Mouse (Mus musculus) E14TG2a.4 (cell line): ENCODE measurements around the gene Bcl11b.

ENCODE experiments used
- H3K27me3 ChIP-seq: 2 replicates; pipeline ENCODE4 v1.6.1; 2014; ENCODE audit warnings: low read length, control low read depth; ENCODE audit not compliant: insufficient read depth
- H3K36me3 ChIP-seq: 2 replicates; pipeline ENCODE4 v1.6.1; 2014; ENCODE audit warnings: low read length, control low read depth; ENCODE audit not compliant: insufficient read depth
- H3K4me1 ChIP-seq: replicated peaks from 2 replicates; pipeline ENCODE4 v1.6.1; 2014; ENCODE audit warnings: low read depth, low read length, control low read depth
- H3K4me3 ChIP-seq: replicated peaks from 2 replicates; pipeline ENCODE4 v1.5.1; 2014; ENCODE audit warnings: mild to moderate bottlenecking, low read length
- H3K9me3 ChIP-seq: 2 replicates; pipeline ENCODE4 v1.6.1; 2014; ENCODE audit warnings: low read length, control low read depth
- CTCF ChIP-seq: conservative IDR thresholded peaks from 2 replicates; pipeline ENCODE4 v1.5.1; 2014; ENCODE audit warnings: low read length
- NANOG ChIP-seq: IDR thresholded peaks from 2 replicates; pipeline ENCODE4 v1.6.1; 2014; ENCODE audit warnings: borderline replicate concordance, low read length, mixed read lengths
- POU5F1 ChIP-seq: IDR thresholded peaks from 2 replicates; pipeline ENCODE4 v1.6.1; 2014; ENCODE audit warnings: low read length, borderline replicate concordance

Bcl11b gene

DNA sequence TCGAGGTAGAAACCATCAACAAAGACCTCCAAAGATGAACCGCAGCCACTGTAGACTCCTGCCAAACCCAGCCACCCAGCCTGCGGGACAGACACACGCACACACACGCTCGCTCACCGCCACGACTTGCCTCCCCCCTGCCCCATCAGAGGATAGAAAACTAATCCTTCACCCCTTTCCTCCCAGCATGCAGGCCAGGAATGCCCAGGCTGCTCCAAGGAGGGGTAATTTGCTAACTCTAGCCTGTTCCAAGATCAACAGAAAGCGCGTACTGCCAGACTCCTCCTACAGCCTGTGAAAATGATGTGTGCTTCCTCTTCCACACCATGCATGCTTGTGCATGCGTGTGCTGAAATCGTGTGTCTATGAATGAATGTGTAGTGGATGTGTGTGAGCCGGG lies 122.7 kb downstream of the Bcl11b start:
- H3K36me3 ChIP-seq = no peaks in the 10 kb centered on the region
- peaks cover 7% of the 10 kb centered on the region for H3K4me1 ChIP-seq
- no peak overlapping the region for H3K4me3 ChIP-seq
- peaks cover 14% of the 10 kb centered on the region for H3K27me3 ChIP-seq
- H3K9me3 ChIP-seq = 0 out of 2 replicates have a peak, but pooled peaks cover 7% of the 10 kb centered on the region
- TF ChIP-seq CTCF = no peak
- TF ChIP-seq NANOG = no peak
- TF ChIP-seq POU5F1 = no peak

DNA sequence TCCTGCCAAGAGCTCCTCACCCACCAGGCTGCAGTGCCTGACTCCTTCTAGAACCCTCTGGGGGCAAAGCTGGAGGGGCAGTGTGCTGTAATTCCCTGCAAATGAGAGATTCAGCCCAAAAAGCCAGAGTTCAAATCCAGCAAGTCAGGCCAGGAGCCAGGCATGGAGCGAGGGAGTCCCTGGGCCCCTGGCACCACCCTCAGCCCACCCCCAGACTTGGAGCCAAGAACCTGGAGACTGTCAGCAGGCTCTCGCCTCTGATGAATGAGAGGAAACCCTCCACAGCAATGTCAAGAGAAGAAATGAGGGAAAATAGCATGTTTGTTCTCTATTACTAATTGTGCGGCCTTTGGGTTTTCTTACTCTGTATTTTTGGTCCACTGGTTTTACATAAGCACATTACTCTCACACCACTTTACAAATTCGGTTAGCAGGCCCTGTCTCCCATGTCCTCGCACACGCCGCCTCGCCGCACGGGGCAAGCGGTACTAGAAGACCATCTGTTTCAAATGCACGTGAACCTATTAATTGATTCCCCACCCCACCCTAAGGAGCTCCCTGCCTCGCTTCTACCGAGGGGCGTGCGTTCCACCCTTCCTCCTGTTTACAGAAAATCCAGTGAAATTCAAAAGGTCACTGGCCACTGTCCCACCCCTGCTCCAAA lies 124.2 kb downstream of the Bcl11b start:
- Histone ChIP-seq H3K36me3 (no peaks in the 10 kb centered on the region), H3K9me3 (0 out of 2 replicates have a peak, but pooled peaks cover 7% of the 10 kb centered on the region), H3K27me3 (peaks cover 14% of the 10 kb centered on the region), H3K4me3 (no peak overlapping the region), H3K4me1 (peaks cover 3% of the 10 kb centered on the region)
- TF ChIP-seq POU5F1 = no peak

DNA sequence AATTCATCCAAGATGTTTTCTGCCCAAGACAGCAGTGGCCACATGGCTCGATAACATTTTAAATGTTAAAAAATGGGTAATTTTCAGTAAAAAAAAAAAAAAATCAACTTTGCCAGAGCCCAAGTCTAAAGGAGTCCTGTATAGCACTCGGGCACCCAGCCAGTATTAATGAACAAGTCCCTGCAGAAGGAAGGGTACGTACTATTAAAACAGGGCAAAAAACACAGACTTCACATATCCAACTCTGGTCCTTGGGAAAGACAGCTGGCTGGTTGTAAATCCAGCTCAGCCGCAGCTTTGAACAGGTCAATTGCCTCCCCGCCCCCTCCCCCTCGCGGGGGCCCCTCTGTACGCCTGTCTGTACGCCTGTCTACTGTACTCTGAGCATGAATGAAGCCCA lies 127.2 kb downstream of the Bcl11b start:
- TF ChIP-seq NANOG (no peak), POU5F1 (no peak), CTCF (no peak)
- peaks cover 6% of the 10 kb centered on the region for H3K27me3 ChIP-seq
- no peaks in the 10 kb centered on the region for H3K4me1 ChIP-seq
- H3K36me3 ChIP-seq = no peaks in the 10 kb centered on the region
- no peak overlapping the region for H3K4me3 ChIP-seq
- H3K9me3 ChIP-seq = 0 out of 2 replicates have a peak, but pooled peaks cover 7% of the 10 kb centered on the region

DNA sequence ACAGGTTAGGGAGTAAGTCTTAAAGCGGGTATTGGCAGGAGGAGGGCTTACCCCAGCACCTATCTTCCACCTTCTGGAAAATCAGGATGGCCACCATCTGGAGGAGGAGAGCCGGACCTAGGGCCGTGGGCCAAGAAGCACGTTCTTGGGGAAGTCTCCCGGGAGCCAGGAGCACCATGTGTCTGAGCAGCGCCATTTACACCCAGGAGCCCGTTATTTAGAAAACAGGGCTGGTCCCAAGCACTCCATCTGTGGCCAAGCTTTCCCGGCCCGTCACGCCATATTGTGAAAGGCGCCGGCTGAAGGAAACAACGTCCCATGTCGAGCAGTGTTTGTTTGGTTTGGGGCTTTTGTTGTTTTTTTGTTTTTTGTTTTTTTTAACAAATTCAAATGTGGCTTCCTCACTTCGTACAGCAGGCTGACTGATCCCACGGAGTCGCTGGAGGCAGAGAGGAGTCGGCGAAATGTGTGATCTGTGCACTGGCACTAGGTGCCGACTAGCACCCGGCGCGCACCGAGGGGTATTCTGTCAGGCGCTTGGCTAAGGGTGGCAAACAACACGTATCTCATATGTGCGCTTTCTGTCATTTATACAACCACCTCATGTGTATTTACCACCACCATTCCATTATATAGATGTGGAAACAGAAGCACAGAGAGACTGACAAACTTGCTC lies 128.8 kb downstream of the Bcl11b start:
- 0 out of 2 replicates have a peak, but pooled peaks cover 7% of the 10 kb centered on the region for H3K9me3 ChIP-seq
- TF ChIP-seq NANOG (no peak), CTCF (no peak), POU5F1 (no peak)
- no peaks in the 10 kb centered on the region for H3K36me3 ChIP-seq
- H3K27me3 ChIP-seq = peaks cover 6% of the 10 kb centered on the region; the same call in 1 of the 2 replicates
- H3K4me1 ChIP-seq = no peaks in the 10 kb centered on the region
- H3K4me3 ChIP-seq = no peak overlapping the region

DNA sequence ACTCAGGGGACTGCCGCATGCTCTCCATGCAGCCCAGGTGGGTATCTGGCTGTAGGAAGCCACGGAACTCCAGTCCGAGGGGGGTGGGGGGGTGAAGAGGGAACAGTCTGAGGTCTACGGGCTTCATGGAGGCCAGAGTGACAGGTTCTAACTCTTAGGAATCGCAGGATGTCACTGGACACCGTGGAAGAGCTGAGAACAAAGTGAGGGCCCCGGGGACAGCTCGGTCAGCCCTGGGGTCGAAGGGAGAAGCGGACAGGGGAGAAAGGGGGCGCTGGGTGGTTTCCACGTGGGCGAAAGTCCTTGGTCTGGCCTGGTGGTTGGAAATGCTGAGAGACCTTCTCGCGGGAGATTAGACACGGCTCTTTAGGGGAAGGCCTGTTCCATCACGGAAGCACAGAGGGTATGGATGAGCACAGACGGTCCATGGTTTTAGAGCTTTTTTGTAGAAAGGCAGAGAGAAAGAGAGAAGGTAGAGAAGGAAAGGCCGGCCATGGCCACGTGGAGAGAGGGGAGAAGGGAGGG lies 133.8 kb downstream of the Bcl11b start:
- Histone ChIP-seq H3K4me3 (no peak overlapping the region), H3K36me3 (no peaks in the 10 kb centered on the region), H3K27me3 (no peaks in the 10 kb centered on the region), H3K4me1 (no peaks in the 10 kb centered on the region), H3K9me3 (no peaks in the 10 kb centered on the region)
- no peak for TF ChIP-seq POU5F1
- no peak for TF ChIP-seq CTCF
- no peak for TF ChIP-seq NANOG

DNA sequence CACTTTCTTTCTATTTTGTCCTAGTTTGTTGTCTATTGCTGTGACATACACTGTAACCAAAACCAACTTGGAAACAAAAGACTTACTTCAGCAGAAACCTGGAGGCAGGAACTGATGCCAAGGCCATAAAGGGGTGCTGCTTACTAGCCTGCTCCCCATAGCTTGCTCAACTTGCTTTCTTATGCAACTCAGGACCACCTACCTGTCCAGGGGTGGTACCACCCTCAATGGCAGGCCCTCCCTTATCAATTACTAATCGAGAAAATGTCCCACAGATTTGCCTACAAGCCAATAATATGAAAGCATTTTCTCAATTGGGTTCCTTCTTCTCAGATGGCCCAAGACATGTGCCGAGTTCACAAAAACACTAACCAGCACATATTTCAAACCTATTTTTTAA lies 135.1 kb downstream of the Bcl11b start:
- H3K36me3 ChIP-seq = no peaks in the 10 kb centered on the region
- H3K4me1 ChIP-seq = no peaks in the 10 kb centered on the region
- no peak overlapping the region for H3K4me3 ChIP-seq
- H3K27me3 ChIP-seq = no peaks in the 10 kb centered on the region
- TF ChIP-seq POU5F1 (no peak), NANOG (no peak), CTCF (no peak)
- no peaks in the 10 kb centered on the region for H3K9me3 ChIP-seq
